Mouse (Mus musculus) liver, embryonic 13.5 days (tissue): Measurements from ENCODE around the gene Wdr46. TPM values are rescaled to one million over a fixed set of nuclear protein-coding genes. Genes with fewer than 3 reads are reported as not detected.
"Not testable (repeated sequence)": the region's sequence is repeated elsewhere in the genome, so short reads cannot be mapped to it uniquely, and the experiment has no call there.

Source experiments
- ATAC-seq: fragments of 200-750 bp; cut with Nextera tagmentation; 2 replicates; pipeline ENCODE4 v1.8.0; 2017; ENCODE audit warnings: low read depth, mild to moderate bottlenecking, moderate number of reproducible peaks, moderate library complexity
- DNase-seq: peaks from one replicate; pipeline ENCODE4 v3.0.0; 2022
- H3K27ac ChIP-seq: fragments of 300-500 bp; sonication (generic); 2 replicates; pipeline ENCODE4 v1.5.1; 2015; ENCODE audit warnings: moderate library complexity, mild to moderate bottlenecking, inconsistent platforms
- H3K27me3 ChIP-seq: fragments of 300-500 bp; sonication (generic); 2 replicates; pipeline ENCODE4 v1.6.1; 2015; ENCODE audit warnings: mild to moderate bottlenecking, inconsistent platforms
- H3K36me3 ChIP-seq: fragments of 300-500 bp; sonication (generic); 2 replicates; pipeline ENCODE4 v1.6.1; 2015; ENCODE audit warnings: mild to moderate bottlenecking, inconsistent platforms
- H3K4me1 ChIP-seq: fragments of 300-500 bp; sonication (generic); replicated peaks from 2 replicates; pipeline ENCODE4 v1.6.1; 2015; ENCODE audit warnings: inconsistent platforms
- H3K4me2 ChIP-seq: fragments of 300-500 bp; sonication (generic); 2 replicates; pipeline ENCODE4 v1.6.1; 2015; ENCODE audit warnings: inconsistent platforms, mild to moderate bottlenecking, moderate library complexity
- H3K4me3 ChIP-seq: fragments of 300-500 bp; sonication (generic); replicated peaks from 2 replicates; pipeline ENCODE4 v1.5.1; 2015; ENCODE audit warnings: mild to moderate bottlenecking, inconsistent platforms
- H3K9ac ChIP-seq: fragments of 300-500 bp; sonication (generic); 2 replicates; pipeline ENCODE4 v1.6.1; 2015; ENCODE audit warnings: mild to moderate bottlenecking, inconsistent platforms
- H3K9me3 ChIP-seq: fragments of 300-500 bp; sonication (generic); replicated peaks from 2 replicates; pipeline ENCODE4 v1.6.1; 2016; ENCODE audit warnings: inconsistent platforms
- WGBS: fragments of 180-500 bp; shearing (Covaris S2); methylation state at CpG from one replicate; pipeline ENCODE4 v1.1.7; 2015; ENCODE audit not compliant: insufficient replicate concordance; 5-methylcytosine and 5-hydroxymethylcytosine counted together
- polyA plus RNA-seq: library from polyadenylated mRNA; unstranded; fragments of >200 nt; fragmentation: Nextera tagmentation; extraction: Ambion mirVana; gene quantifications from 2 replicates; pipeline ENCODE4 v1.2.1, GENCODE M21; 2015

The Wdr46 gene
- polyA plus RNA-seq, 1 experiment from 2014 or later = 30.1 TPM

DNA sequence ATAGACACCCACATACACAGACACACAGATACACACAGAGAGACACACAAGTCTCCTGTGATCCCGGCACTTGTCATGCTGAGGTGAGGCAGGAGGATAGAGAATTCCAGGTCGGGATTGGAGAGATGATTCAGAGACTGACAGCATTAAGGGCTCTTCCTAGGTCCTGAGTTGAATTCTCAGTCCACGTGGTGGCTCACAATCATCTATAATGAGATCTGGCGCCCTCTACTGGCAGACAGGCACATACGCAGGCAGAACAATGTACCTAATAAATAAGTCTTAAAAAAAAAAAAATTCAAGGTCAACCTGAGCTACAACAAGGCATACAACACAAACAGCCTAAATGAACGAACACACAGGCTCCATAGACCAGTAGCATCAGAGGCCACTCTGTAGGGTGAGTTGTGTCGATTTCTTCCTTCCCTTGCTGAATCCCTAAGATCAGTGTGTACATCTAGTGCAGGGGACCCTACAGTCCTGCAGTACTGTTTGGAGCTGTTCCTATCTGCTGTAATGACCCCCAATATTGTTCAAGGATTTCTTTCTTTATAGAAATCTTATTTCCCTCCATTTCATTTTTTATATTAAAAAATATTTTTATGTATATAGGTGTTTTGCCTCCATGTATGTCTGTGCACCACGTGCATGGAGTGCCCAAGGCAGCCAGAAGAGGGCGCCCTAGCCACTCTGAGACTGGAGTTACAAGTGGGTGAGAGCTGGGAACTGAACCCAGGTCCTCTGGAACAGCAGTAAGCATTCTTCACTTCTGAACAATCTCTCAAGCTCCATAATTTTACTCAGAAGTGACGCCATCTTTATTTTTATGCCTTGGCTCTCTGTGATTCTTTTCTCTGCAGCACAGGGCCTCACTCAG lies 51.6 kb downstream of the Wdr46 start:
- H3K36me3 ChIP-seq = no peaks in the 10 kb centered on the region
- peak; percentile 59 for DNase-seq
- 0 out of 2 replicates have a peak, but pooled peaks have one; percentile 29 for ATAC-seq
- no peak overlapping the region for H3K9ac ChIP-seq
- H3K4me1 ChIP-seq = no peaks in the 10 kb centered on the region
- H3K4me2 ChIP-seq = no peak overlapping the region
- WGBS = 29% methylated on average over 10 of the region's 10 CpGs
- H3K4me3 ChIP-seq = no peak overlapping the region
- H3K9me3 ChIP-seq = no peaks in the 10 kb centered on the region
- no peak overlapping the region for H3K27ac ChIP-seq
- H3K27me3 ChIP-seq = 0 out of 2 replicates have a peak, but pooled peaks cover 2% of the 10 kb centered on the region

DNA sequence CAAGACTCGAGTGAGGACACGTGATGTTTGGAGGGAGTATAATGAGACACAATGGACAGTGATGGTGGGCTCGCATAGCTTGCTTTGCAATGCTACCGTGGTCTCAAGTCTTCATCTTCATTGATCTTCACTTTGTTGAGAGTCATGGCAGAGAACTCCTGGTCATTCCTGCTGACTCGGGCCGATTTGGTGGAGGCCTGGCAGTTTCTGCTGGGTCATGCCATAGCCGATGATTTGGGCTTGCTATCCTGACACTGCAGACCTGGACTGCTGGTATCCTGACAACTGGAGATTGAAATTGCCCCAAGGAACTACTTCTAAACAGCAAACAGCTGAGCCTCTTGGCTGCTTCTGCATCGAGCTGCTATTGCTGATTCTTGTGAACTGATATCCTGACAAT lies 54.5 kb downstream of the Wdr46 start:
- Histone ChIP-seq H3K9me3 (no peaks in the 10 kb centered on the region), H3K27me3 (peaks cover 13% of the 10 kb centered on the region), H3K4me2 (no peak overlapping the region), H3K27ac (no peak overlapping the region), H3K4me1 (peaks cover 12% of the 10 kb centered on the region), H3K36me3 (no peaks in the 10 kb centered on the region), H3K4me3 (no peak overlapping the region), H3K9ac (no peak overlapping the region)
- DNase-seq = no peak
- no peak for ATAC-seq
- WGBS = 73% methylated on average over 8 of the region's 8 CpGs

DNA sequence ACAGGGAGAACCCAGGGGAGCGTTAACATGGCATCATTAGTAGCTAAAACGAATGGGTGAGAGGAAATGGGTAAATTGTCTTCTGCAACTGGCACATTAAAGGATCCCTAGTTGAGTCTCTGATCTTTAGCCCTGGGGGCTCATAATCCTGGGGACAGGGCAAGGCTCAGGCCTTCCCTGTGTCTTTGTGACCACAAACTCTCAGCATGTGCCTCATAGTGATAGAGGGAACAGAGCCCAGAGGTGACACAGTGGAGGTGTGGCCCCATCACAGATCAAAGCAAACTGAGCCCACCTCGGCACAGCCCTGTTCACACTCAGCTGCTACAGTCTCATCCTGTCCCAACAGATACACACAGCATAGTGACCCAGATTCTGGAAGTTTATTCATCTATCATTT lies 55.2 kb downstream of the Wdr46 start:
- Histone ChIP-seq H3K9me3 (no peaks in the 10 kb centered on the region), H3K4me3 (no peak overlapping the region), H3K4me1 (peaks cover 18% of the 10 kb centered on the region), H3K27me3 (peaks cover 20% of the 10 kb centered on the region), H3K36me3 (no peaks in the 10 kb centered on the region), H3K27ac (no peak overlapping the region), H3K9ac (no peak overlapping the region), H3K4me2 (no peak overlapping the region)
- WGBS = 43% methylated on average over 3 of the region's 3 CpGs
- DNase-seq (no peak), ATAC-seq (no peak)

DNA sequence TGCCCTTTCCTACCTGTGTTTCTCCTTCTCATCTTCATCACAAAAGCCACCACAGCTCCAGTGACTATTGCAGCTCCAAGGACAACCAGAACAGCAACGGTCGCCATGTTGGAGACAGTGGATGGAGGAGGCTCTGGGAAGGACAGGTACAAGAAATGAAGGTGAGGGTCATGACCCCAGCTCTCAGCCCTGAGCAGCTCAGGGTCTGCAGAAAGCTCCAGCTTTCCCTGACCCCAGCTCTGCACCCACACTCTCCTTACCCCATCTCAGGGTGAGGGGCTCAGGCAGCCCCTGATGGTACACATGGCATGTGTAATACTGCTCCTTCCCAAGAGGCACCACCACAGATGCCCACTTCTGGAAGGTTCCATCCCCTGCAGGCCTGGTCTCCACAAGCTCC lies 56.6 kb downstream of the Wdr46 start:
- H3K9ac ChIP-seq, H3K9me3 ChIP-seq, H3K36me3 ChIP-seq, H3K27ac ChIP-seq, H3K4me3 ChIP-seq, DNase-seq, ATAC-seq, H3K4me2 ChIP-seq: not testable (repeated sequence)
- Histone ChIP-seq H3K27me3 (peaks cover 32% of the 10 kb centered on the region), H3K4me1 (peaks cover 18% of the 10 kb centered on the region)
- 74% methylated on average over 2 of the region's 2 CpGs for WGBS

GRCm38 (mm10) chr17:33998697-33999096 lies 58.2 kb downstream of the Wdr46 start:
- peak overlapping the region; percentile 69 for H3K4me3 ChIP-seq

More at GRCm38 (mm10) chr17:33998697-33999096, 58.2 kb downstream of the Wdr46 start:
- H3K36me3 ChIP-seq, H3K9ac ChIP-seq, DNase-seq, H3K9me3 ChIP-seq, H3K27ac ChIP-seq, ATAC-seq: not testable (repeated sequence)
- Histone ChIP-seq H3K4me1 (peaks cover 18% of the 10 kb centered on the region), H3K4me2 (peak overlapping the region; percentile 98), H3K27me3 (peaks cover 36% of the 10 kb centered on the region)
- 31% methylated on average over 5 of the region's 5 CpGs for WGBS

Other genes starting within 250 kb of the Wdr46 start
- 214 and 231 TPM in 2 replicates for gene March2, start 222.0 kb upstream of the Wdr46 start, polyA plus RNA-seq
- gene Rab11b, start 180.1 kb upstream of the Wdr46 start, polyA plus RNA-seq = 117 and 123 TPM in 2 replicates
- gene Angptl4, start 158.8 kb upstream of the Wdr46 start, polyA plus RNA-seq = 18.9 and 20.2 TPM in 2 replicates
- 8.1 and 8.9 TPM in 2 replicates for gene Kank3, start 130.1 kb upstream of the Wdr46 start, polyA plus RNA-seq
- gene Rps28, start 116.1 kb upstream of the Wdr46 start, polyA plus RNA-seq = 614 and 696 TPM in 2 replicates
- 250 and 284 TPM in 2 replicates for gene Ndufa7, start 116.1 kb upstream of the Wdr46 start, polyA plus RNA-seq
- gene Cd320, start 97.6 kb upstream of the Wdr46 start, polyA plus RNA-seq = 19.9 and 22.0 TPM in 2 replicates
- not detected in 2 replicates for gene Gm7029, start 66.8 kb upstream of the Wdr46 start, polyA plus RNA-seq
- 6.9 and 7.6 TPM in 2 replicates for gene Kifc1, start 50.0 kb upstream of the Wdr46 start, polyA plus RNA-seq
- 0.60 and 0.91 TPM in 2 replicates for gene Platr17, start 35.5 kb upstream of the Wdr46 start, polyA plus RNA-seq
- 25.5 and 27.6 TPM in 2 replicates for gene Daxx, start 31.2 kb upstream of the Wdr46 start, polyA plus RNA-seq
- 27.6 and 30.5 TPM in 2 replicates for gene Tapbp, start 24.8 kb upstream of the Wdr46 start, polyA plus RNA-seq
- gene Zbtb22, start 24.8 kb upstream of the Wdr46 start, polyA plus RNA-seq = 10.1 and 10.7 TPM in 2 replicates
- gene Rgl2, start 11.1 kb upstream of the Wdr46 start, polyA plus RNA-seq = 7.1 and 7.4 TPM in 2 replicates
- 153 and 157 TPM in 2 replicates for gene Pfdn6, start 317 bp upstream of the Wdr46 start, polyA plus RNA-seq
- 2.3 and 2.5 TPM in 2 replicates for gene B3galt4, start 10.8 kb downstream of the Wdr46 start, polyA plus RNA-seq
- 27.7 and 30.1 TPM in 2 replicates for gene Vps52, start 15.2 kb downstream of the Wdr46 start, polyA plus RNA-seq
- gene Rps18, start 15.3 kb downstream of the Wdr46 start, polyA plus RNA-seq = 1,343 and 1,499 TPM in 2 replicates
- 80.9 and 88.3 TPM in 2 replicates for gene H2-K1, start 59.7 kb downstream of the Wdr46 start, polyA plus RNA-seq
- gene Ring1, start 84.0 kb downstream of the Wdr46 start, polyA plus RNA-seq = 5.2 and 5.4 TPM in 2 replicates
- gene H2-Ke6, start 87.4 kb downstream of the Wdr46 start, polyA plus RNA-seq = 25.2 and 25.7 TPM in 2 replicates
- gene Slc39a7, start 91.0 kb downstream of the Wdr46 start, polyA plus RNA-seq = 71.7 and 76.7 TPM in 2 replicates
- gene Rxrb, start 91.2 kb downstream of the Wdr46 start, polyA plus RNA-seq = 18.2 and 18.6 TPM in 2 replicates
- 0.32 and 0.54 TPM in 2 replicates for gene Col11a2, start 98.8 kb downstream of the Wdr46 start, polyA plus RNA-seq
- 0.39 and 0.41 TPM in 2 replicates for gene H2-Oa, start 151.7 kb downstream of the Wdr46 start, polyA plus RNA-seq
- gene H2-DMa, start 178.9 kb downstream of the Wdr46 start, polyA plus RNA-seq = 4.4 and 5.2 TPM in 2 replicates
- 42.0 and 53.3 TPM in 2 replicates for gene Brd2, start 182.0 kb downstream of the Wdr46 start, polyA plus RNA-seq
- gene H2-DMb2, start 202.6 kb downstream of the Wdr46 start, polyA plus RNA-seq = 0.31 and 0.36 TPM in 2 replicates
- 0.54 and 0.62 TPM in 2 replicates for gene H2-DMb1, start 212.4 kb downstream of the Wdr46 start, polyA plus RNA-seq
- 2.4 and 3.2 TPM in 2 replicates for gene Tap1, start 246.9 kb downstream of the Wdr46 start, polyA plus RNA-seq
- gene Psmb9, start 247.1 kb downstream of the Wdr46 start, polyA plus RNA-seq = 6.6 and 7.7 TPM in 2 replicates